Mouse (Mus musculus): Measurements from ENCODE around the gene Gm15097.
"Not testable (repeated sequence)": the region's sequence is repeated elsewhere in the genome, so short reads cannot be mapped to it uniquely, and the experiment has no call there.

GRCm38 (mm10) chrX:149762853-149763252 is 21.4 kb upstream of the Gm15097 start:
- TF ChIP-seq POLR2A (IDR thresholded peaks at IDR 0.05; ENCODE audit: borderline replicate concordance, extremely low read depth, insufficient read depth, insufficient read length, poor library complexity, severe bottlenecking): not testable (repeated sequence)
- TF ChIP-seq CTCF (IDR thresholded peaks at IDR 0.05; ENCODE audit: borderline replicate concordance, extremely low read depth, insufficient read depth, insufficient read length): peak; percentile 8; the same call in 1 of the 2 replicates
